Mouse (Mus musculus) Muller cell, postnatal 12 days (primary cell): ENCODE measurements at regions not wholly inside any gene's neighbourhood (a gene's known extent, or its start where the extent isn't known, plus 50 kb on each side); places are given as distances from the start of the nearest gene placed in this dataset.

ENCODE experiments used
- DNase-seq: peaks from one replicate; pipeline ENCODE4 v3.0.0-alpha.2; 2015; ENCODE audit errors: inconsistent ontology term

DNA sequence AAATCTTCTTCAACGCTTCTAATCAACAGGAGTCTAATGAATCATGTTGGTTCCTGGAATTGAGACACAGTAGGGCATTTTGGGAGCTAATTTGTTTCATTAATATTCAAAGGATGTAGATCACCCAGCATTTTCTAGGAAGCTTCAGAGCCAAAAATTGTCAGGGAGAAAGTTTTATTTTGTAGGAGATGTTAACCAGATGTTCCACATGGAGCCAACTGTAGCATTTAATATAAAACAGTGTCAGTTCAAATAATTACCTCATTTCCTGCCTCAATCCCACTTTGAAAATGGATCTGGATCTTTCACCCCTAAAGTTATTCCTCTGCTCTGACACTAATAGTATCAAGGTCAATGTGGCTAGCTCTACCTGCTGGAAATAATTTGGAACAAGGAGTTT is 389.6 kb upstream of the Lmcd1 start:
- peak; percentile 55 for DNase-seq

- DNase-seq: no peak
Measured at GRCm38 (mm10) chr6:111911997-111912396, 361.6 kb upstream of the Lmcd1 start.

- DNase-seq: no peak
Measured at GRCm38 (mm10) chr6:111913771-111914405, 359.7 kb upstream of the Lmcd1 start.

DNA sequence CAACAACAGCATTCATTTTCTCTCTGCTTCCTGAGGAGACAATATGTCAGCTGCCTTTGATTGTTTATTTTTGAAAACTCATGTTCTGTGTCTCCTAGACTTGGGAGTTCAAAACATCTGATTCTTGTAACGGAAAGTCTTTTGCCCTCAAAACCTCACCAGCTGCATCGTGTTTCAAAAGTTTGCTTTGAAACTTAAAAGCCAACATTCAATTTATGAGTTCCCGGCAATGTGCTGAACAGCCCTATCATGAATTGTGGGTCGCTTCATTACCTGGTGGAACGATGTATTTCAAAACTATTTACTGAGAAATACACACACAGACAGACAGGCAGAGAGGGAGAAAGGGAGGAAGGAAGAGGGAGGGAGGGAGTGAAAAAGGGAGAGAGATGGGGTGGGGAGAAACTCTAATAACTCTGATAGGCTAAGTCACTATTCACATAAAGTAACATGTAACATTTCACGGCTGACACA is 356.3 kb upstream of the Lmcd1 start:
- DNase-seq: no peak

DNA sequence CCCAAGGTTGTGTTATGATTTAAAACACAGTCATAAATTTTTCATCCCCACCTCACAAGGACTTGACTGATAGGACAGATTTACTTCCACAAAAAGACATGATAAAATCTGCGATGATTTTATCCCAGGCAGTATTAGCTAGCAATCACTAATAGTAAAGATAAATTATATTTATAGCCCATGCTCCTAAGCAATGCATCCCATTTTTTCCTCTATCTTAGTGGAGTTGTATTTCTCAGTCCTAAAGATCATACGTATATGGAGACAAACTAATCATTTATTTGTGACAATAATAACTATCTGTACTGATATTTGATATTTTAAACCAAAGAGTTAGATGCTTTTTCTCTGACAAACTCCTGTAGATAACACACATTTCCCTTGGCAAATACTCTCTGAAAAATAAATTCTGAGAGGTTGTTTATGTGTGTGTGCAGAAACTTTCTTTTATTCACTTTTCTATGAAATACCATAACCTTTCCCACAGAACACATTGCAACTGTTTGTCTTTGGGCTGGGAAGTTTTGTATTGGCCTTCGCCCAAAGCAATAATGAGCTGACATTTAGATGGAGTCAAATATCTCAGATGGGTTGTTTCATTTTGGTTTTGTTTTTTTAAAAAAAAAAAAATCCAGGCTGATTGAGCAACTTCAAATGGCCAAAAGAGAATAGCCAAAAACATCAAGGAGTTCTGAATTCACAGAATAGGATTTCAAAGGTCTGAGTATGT is 355.5 kb upstream of the Lmcd1 start:
- DNase-seq: no peak

- no peak for DNase-seq
Measured at GRCm38 (mm10) chr6:111932596-111932995, 341.0 kb upstream of the Lmcd1 start.

DNA sequence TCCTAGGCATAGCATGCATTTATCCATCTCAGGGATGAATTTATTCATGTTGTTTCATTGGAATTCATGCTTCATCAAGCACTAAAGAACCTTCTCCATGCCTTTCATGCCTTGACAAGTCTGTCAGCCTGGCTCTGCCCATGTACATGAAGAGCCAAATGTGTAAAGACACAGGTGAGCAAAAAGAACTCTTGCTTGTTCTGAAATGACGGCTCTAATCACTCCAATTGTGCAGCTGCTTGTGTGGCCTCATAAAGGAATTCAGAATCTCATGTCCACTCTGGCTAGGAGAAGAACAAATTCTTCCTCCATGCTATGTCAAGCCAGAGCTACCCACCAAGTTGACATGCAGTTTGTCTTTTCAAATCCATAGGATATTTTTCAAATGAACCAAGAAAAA is 319.2 kb upstream of the Lmcd1 start:
- DNase-seq: peak; percentile 68

DNA sequence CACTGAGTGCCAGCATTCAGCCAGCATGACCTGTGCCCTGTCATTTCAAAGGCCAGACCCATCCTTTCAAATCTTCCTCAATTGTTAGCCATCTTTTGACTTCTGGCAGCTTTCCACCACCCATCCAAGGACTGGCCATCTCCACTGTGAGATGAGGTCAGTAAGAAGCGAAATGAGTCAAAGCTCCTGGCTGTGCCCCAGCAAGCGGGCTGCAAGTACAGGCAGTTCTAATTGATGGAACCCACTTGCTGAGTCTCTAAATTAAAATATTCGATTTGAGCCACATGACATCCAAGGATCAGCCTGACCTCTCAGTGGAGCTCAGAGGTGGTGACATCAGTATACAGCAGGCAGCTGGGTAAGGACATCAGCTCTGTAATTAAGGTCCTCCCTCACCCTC is 307.8 kb upstream of the Lmcd1 start:
- peak; percentile 72 for DNase-seq

GRCm38 (mm10) chr6:111985452-111985851 is 288.1 kb upstream of the Lmcd1 start:
- DNase-seq: peak; percentile 91

- no peak for DNase-seq
Measured at GRCm38 (mm10) chr6:111995823-111996222, 277.7 kb upstream of the Lmcd1 start.

DNA sequence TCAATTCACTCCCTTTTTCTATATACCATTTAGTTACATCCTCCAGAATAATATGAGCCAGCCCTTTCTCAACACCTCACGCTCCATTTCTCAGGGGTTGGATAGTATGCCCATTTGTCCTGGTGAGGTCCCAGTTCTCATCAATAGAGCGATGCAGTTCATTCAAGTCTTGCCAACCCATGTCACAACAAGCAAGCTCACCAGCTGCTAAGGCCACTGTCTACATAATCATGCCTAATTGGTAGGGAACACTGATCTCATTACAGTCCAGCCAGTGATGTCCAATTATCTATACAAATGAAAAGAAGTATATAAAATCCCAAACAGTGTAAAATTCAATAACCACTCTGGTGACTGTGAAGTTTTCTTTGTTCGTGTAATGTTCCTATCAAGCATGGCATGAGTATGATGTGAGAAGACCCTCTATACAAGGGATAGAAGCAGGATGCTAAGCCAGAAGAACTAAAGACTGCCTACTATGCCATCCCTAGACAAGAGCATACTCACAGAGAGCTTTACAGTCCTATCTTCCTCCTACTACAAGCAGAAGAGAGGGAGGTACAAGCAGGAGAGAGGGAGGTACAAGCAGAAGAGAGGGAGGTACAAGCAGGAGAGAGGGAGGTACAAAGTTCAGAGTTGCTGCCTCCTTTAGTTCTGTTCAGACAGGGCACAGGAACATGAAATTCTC is 269.6 kb upstream of the Lmcd1 start:
- DNase-seq: peak; percentile 73

- DNase-seq: peak; percentile 39
Measured at GRCm38 (mm10) chr6:112026261-112027205, 247.0 kb upstream of the Lmcd1 start.

GRCm38 (mm10) chr6:112050548-112051184 is 222.9 kb upstream of the Lmcd1 start:
- DNase-seq: peak; percentile 55

GRCm38 (mm10) chr6:112052193-112052592 is 221.4 kb upstream of the Lmcd1 start:
- no peak for DNase-seq

GRCm38 (mm10) chr6:112057895-112058294 is 215.7 kb upstream of the Lmcd1 start:
- DNase-seq: no peak

DNA sequence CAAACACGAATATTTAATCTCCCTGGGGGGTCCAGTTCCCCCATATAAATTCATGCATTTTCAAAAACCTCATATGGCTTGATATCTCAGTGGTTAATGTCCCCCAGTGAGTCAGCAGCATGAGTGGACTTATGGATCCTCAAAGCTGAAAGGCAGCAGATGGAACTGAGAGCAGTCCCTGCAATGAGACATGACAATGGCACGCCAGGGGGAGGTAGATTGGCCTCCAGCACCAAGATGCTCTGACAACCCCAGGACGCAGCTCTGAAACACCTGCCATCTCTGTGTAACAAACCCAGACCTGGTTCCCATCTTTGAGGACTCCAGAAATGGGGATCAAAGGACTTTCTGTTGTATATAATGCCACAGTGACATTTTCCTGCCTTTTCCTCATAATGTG is 210.6 kb upstream of the Lmcd1 start:
- DNase-seq: no peak

- no peak for DNase-seq
Measured at GRCm38 (mm10) chr6:112090597-112090996, 183.0 kb upstream of the Lmcd1 start.

GRCm38 (mm10) chr6:112091125-112091763 is 182.3 kb upstream of the Lmcd1 start:
- DNase-seq: peak; percentile 7

DNA sequence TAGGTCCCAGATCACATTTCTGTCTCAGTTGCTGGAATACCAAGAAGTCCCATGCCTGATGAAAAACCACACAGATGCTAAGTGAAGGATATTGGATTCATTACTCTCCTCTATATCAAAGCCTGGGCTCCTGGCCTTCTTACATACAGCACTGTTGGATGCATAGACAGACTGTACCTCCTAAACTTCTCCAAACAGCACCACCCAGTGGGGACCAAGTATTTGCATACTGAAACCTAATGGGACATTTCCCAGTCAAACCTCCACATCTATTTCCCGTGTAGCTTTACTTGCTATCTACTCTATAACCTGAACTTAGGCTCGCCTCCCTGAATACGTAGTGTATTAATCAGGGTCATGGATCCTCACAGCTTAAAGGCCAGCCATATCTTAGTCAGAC is 180.3 kb upstream of the Lmcd1 start:
- no peak for DNase-seq

GRCm38 (mm10) chr6:112097699-112098098 is 175.9 kb upstream of the Lmcd1 start:
- DNase-seq: no peak

- DNase-seq: no peak
Measured at GRCm38 (mm10) chr6:112108651-112109050, 164.9 kb upstream of the Lmcd1 start.
